Mouse (Mus musculus) CD8-positive naive resting alpha-beta T cell, adult 2 months (primary cell): ENCODE measurements around the gene Cyp1a1.

Experiments used
- DNase-seq, 2 experiments: peaks; one replicate each; pipeline ENCODE4 v3.0.0; 2022; ENCODE audit warnings: low read depth in 2 of 2, low spot score in 2 of 2

Gene Cyp1a1

GRCm38 (mm10) chr9:57687751-57688150 is at the start of gene Cyp1a1:
TSS of gene Cyp1a1 (plus strand) at chr9:57687928.
- DNase-seq = no peak

GRCm38 (mm10) chr9:57638651-57639459 is 48.9 kb upstream of the Cyp1a1 start:
- no peak for DNase-seq

- no peak for DNase-seq
These were observed 47.9 kb upstream of the Cyp1a1 start for GRCm38 (mm10) chr9:57639661-57640328.

- peak; percentile 77 to 84 for DNase-seq
These were observed 47.3 kb upstream of the Cyp1a1 start for GRCm38 (mm10) chr9:57640384-57640783.

GRCm38 (mm10) chr9:57641022-57641421 is 46.7 kb upstream of the Cyp1a1 start:
- DNase-seq = no peak

- DNase-seq = no peak
These were observed 45.8 kb upstream of the Cyp1a1 start for GRCm38 (mm10) chr9:57641775-57642550.

GRCm38 (mm10) chr9:57643169-57643855 is 44.4 kb upstream of the Cyp1a1 start:
- no peak for DNase-seq

- no peak for DNase-seq
These were observed 43.9 kb upstream of the Cyp1a1 start for GRCm38 (mm10) chr9:57643856-57644180.

GRCm38 (mm10) chr9:57644442-57644943 is 43.2 kb upstream of the Cyp1a1 start:
- no peak for DNase-seq

GRCm38 (mm10) chr9:57644944-57645893 is 42.5 kb upstream of the Cyp1a1 start:
- DNase-seq = peak; percentile 90

- DNase-seq = peak in 1 of 2 experiments; percentile 34
These were observed 41.1 kb upstream of the Cyp1a1 start for GRCm38 (mm10) chr9:57646551-57647103.

- DNase-seq = peak in 1 of 2 experiments; percentile 36
These were observed 40.2 kb upstream of the Cyp1a1 start for GRCm38 (mm10) chr9:57647286-57648108.

GRCm38 (mm10) chr9:57650130-57650785 is 37.5 kb upstream of the Cyp1a1 start:
- no peak for DNase-seq

- DNase-seq = peak in 1 of 2 experiments; percentile 52
These were observed 36.9 kb upstream of the Cyp1a1 start for GRCm38 (mm10) chr9:57650786-57651311.

- no peak for DNase-seq
These were observed 35.4 kb upstream of the Cyp1a1 start for GRCm38 (mm10) chr9:57652351-57652750.

- no peak for DNase-seq
These were observed 34.9 kb upstream of the Cyp1a1 start for GRCm38 (mm10) chr9:57652855-57653254.

- no peak for DNase-seq
These were observed 34.4 kb upstream of the Cyp1a1 start, which contains the start of gene Csk for GRCm38 (mm10) chr9:57653283-57653682. TSS of gene Csk (minus strand) at chr9:57653631.

GRCm38 (mm10) chr9:57654966-57655365 is 32.8 kb upstream of the Cyp1a1 start:
- no peak for DNase-seq
